8 mouse cellular contexts compared by ENCODE assay signal in genomic region chr17:75435599-75435998, GRCm38 (mm10). TPM values are rescaled to one million over a fixed set of nuclear protein-coding genes. Genes with fewer than 3 reads are reported as not detected.
DNase-seq lines count a peak whose midpoint lies in the region; ATAC-seq and TF ChIP-seq lines count a peak whose summit lies in the region.

Gene Rasgrp3, plus strand, starts transcription at chr17:75435896.

- H3K9ac ChIP-seq in hindbrain, embryonic 16.5 days (ENCODE audit: low read depth, low read length), result no peak within 1 kb of the TSS
- no peak within 1 kb of the TSS for H3K9ac ChIP-seq in hindbrain, embryonic 13.5 days
- H3K9ac ChIP-seq in heart, embryonic 14.5 days (ENCODE audit: low read length), result peak within 1 kb of the TSS; percentile 66
- no peak within 1 kb of the TSS for H3K9ac ChIP-seq in limb, embryonic 13.5 days
- H3K9ac ChIP-seq in stomach, embryonic 15.5 days, result no peak within 1 kb of the TSS

- no peaks in the 10 kb centered on the region for H3K9me3 ChIP-seq in hindbrain, embryonic 16.5 days (ENCODE audit: control insufficient read depth, low read length)
- no peaks in the 10 kb centered on the region for H3K9me3 ChIP-seq in hindbrain, embryonic 13.5 days
- no peaks in the 10 kb centered on the region for H3K9me3 ChIP-seq in heart, embryonic 14.5 days (ENCODE audit: control insufficient read depth, low read length)
- H3K9me3 ChIP-seq in limb, embryonic 13.5 days, result no peaks in the 10 kb centered on the region
- H3K9me3 ChIP-seq in stomach, embryonic 15.5 days, result no peaks in the 10 kb centered on the region

- H3K4me1 ChIP-seq in hindbrain, embryonic 16.5 days (ENCODE audit: control insufficient read depth, insufficient read depth, low read depth, low read length), result no peaks in the 10 kb centered on the region
- H3K4me1 ChIP-seq in hindbrain, embryonic 13.5 days (replicated peaks), result 0 out of 2 replicates have a peak, but pooled peaks cover 3% of the 10 kb centered on the region
- peaks cover 30% of the 10 kb centered on the region for H3K4me1 ChIP-seq in bone marrow macrophage, adult 2 months (ENCODE audit: control insufficient read depth, insufficient read depth, low read length)
- H3K4me1 ChIP-seq in heart, embryonic 14.5 days (ENCODE audit: control insufficient read depth in 2 of 2, insufficient read depth in 2 of 2, low read length in 2 of 2), result peaks cover 2 to 10% of the 10 kb centered on the region in 2 experiments; a peak in 2 of 4 replicates
- 0 out of 2 replicates have a peak, but pooled peaks cover 6% of the 10 kb centered on the region for H3K4me1 ChIP-seq in limb, embryonic 13.5 days
- no peaks in the 10 kb centered on the region for H3K4me1 ChIP-seq in stomach, embryonic 15.5 days

- 78% methylated on average over 6 of the region's 6 CpGs for WGBS in hindbrain, embryonic 16.5 days
- WGBS in hindbrain, embryonic 13.5 days, result 83% methylated on average over 6 of the region's 6 CpGs
- WGBS in heart, embryonic 14.5 days, result 36% methylated on average over 6 of the region's 6 CpGs
- 61% methylated on average over 6 of the region's 6 CpGs for WGBS in limb, embryonic 13.5 days
- WGBS in stomach, embryonic 15.5 days, result 60% methylated on average over 6 of the region's 6 CpGs

- TF ChIP-seq POLR2A in bone marrow macrophage, adult 2 months (IDR thresholded peaks at IDR 0.05; ENCODE audit: borderline replicate concordance, low read depth, low read length), result no peak

- no peaks in the 10 kb centered on the region for H3K27me3 ChIP-seq in hindbrain, embryonic 16.5 days (replicated peaks; ENCODE audit: control insufficient read depth, insufficient read depth, low read length)
- no peaks in the 10 kb centered on the region for H3K27me3 ChIP-seq in hindbrain, embryonic 13.5 days
- H3K27me3 ChIP-seq in heart, embryonic 14.5 days (ENCODE audit: control insufficient read depth, insufficient read depth, low read length), result no peaks in the 10 kb centered on the region
- H3K27me3 ChIP-seq in limb, embryonic 13.5 days, result no peaks in the 10 kb centered on the region
- no peaks in the 10 kb centered on the region for H3K27me3 ChIP-seq in stomach, embryonic 15.5 days (replicated peaks)

- H3K4me2 ChIP-seq in hindbrain, embryonic 16.5 days (ENCODE audit: low read length), result no peak within 1 kb of the TSS
- no peak within 1 kb of the TSS for H3K4me2 ChIP-seq in hindbrain, embryonic 13.5 days
- peak within 1 kb of the TSS; percentile 39 for H3K4me2 ChIP-seq in heart, embryonic 14.5 days (ENCODE audit: low read length)
- H3K4me2 ChIP-seq in limb, embryonic 13.5 days (replicated peaks), result no peak within 1 kb of the TSS
- H3K4me2 ChIP-seq in stomach, embryonic 15.5 days, result no peak within 1 kb of the TSS

- H3K36me3 ChIP-seq in hindbrain, embryonic 16.5 days (ENCODE audit: control insufficient read depth, insufficient read depth, low read length), result no peaks in the 10 kb centered on the region
- no peaks in the 10 kb centered on the region for H3K36me3 ChIP-seq in hindbrain, embryonic 13.5 days
- no peaks in the 10 kb centered on the region for H3K36me3 ChIP-seq in heart, embryonic 14.5 days (ENCODE audit: control insufficient read depth, insufficient read depth, low read length)
- H3K36me3 ChIP-seq in limb, embryonic 13.5 days, result no peaks in the 10 kb centered on the region
- H3K36me3 ChIP-seq in stomach, embryonic 15.5 days, result no peaks in the 10 kb centered on the region

- peak within 1 kb of the TSS; percentile 4; the same call in 1 of the 2 replicates for H3K4me3 ChIP-seq in hindbrain, embryonic 16.5 days (ENCODE audit: low read length)
- H3K4me3 ChIP-seq in hindbrain, embryonic 13.5 days, result no peak within 1 kb of the TSS; the same call in 1 of the 2 replicates
- H3K4me3 ChIP-seq in bone marrow macrophage, adult 2 months (ENCODE audit: insufficient read depth, low read length), result peak within 1 kb of the TSS; percentile 83
- peak within 1 kb of the TSS; percentile 34 to 38 for H3K4me3 ChIP-seq in heart, embryonic 14.5 days (ENCODE audit: control insufficient read depth in 1 of 2, insufficient read depth in 1 of 2, low read depth in 1 of 2, low read length in 2 of 2)
- no peak within 1 kb of the TSS for H3K4me3 ChIP-seq in limb, embryonic 13.5 days
- peak within 1 kb of the TSS; percentile 13; the same call in 1 of the 2 replicates for H3K4me3 ChIP-seq in stomach, embryonic 15.5 days (replicated peaks)

- no peak for DNase-seq in Muller cell, postnatal 12 days (ENCODE audit: inconsistent ontology term)
- no peak for DNase-seq in urinary bladder, postnatal 14 days (ENCODE audit: low spot score)

- no peak for ATAC-seq in hindbrain, embryonic 16.5 days
- no peak for ATAC-seq in hindbrain, embryonic 13.5 days (ENCODE audit: low FRiP score)
- ATAC-seq in heart, embryonic 14.5 days (ENCODE audit: insufficient number of reproducible peaks, insufficient read depth, low FRiP score, low read depth), result peak; percentile 75
- no peak for ATAC-seq in limb, embryonic 13.5 days (ENCODE audit: low FRiP score, low read depth)
- no peak for ATAC-seq in stomach, embryonic 15.5 days (ENCODE audit: insufficient read depth, low FRiP score, low read depth)

- no peak for TF ChIP-seq CTCF in bone marrow macrophage, adult 2 months (IDR thresholded peaks at IDR 0.05; ENCODE audit: low read depth, low read length)

- no peak within 1 kb of the TSS for H3K27ac ChIP-seq in hindbrain, embryonic 16.5 days (ENCODE audit: low read depth, low read length)
- no peak within 1 kb of the TSS for H3K27ac ChIP-seq in hindbrain, embryonic 13.5 days
- peak within 1 kb of the TSS; percentile 96 for H3K27ac ChIP-seq in bone marrow macrophage, adult 2 months (ENCODE audit: insufficient read depth, low read depth, low read length)
- peak within 1 kb of the TSS; percentile 54 to 82 for H3K27ac ChIP-seq in heart, embryonic 14.5 days (replicated peaks in 1 of 2; ENCODE audit: control insufficient read depth in 1 of 2, insufficient read depth in 1 of 2, low read depth in 2 of 2, low read length in 2 of 2)
- H3K27ac ChIP-seq in limb, embryonic 13.5 days, result no peak within 1 kb of the TSS
- no peak within 1 kb of the TSS; the same call in 1 of the 2 replicates for H3K27ac ChIP-seq in stomach, embryonic 15.5 days

RNA-seq across cellular contexts. Expression of gene Rasgrp3, which starts in this region (rescaled TPM):
- 6.6 and 7.0 TPM in 2 replicates for polyA plus RNA-seq in hindbrain, embryonic 16.5 days (2015; fragmentation: Nextera tagmentation; extraction: Ambion mirVana)
- 7.4 and 8.2 TPM in 2 replicates for polyA plus RNA-seq in hindbrain, embryonic 13.5 days (2015; fragmentation: Nextera tagmentation; extraction: Ambion mirVana)
- polyA plus RNA-seq in bone marrow macrophage, adult 2 months (2012; ENCODE audit: insufficient read depth, insufficient read length, missing spikeins), result 17.7 and 19.4 TPM in 2 replicates
- 24.3 and 25.1 TPM in 2 replicates for polyA plus RNA-seq in heart, embryonic 14.5 days (2014; fragmentation: Nextera tagmentation; extraction: Ambion mirVana)
- polyA plus RNA-seq in limb, embryonic 13.5 days (2015; fragmentation: Nextera tagmentation; extraction: Ambion mirVana), result 9.7 and 10.6 TPM in 2 replicates
- 15.2 and 17.7 TPM in 2 replicates for polyA plus RNA-seq in stomach, embryonic 15.5 days (2015; fragmentation: Nextera tagmentation; extraction: Ambion mirVana)

Comparison
In these comparisons a context has a peak if more than half of its experiments do, and no peak if none do; other contexts are left out.
1. H3K4me3 ChIP-seq: peak in hindbrain, embryonic 16.5 days (single experiment), bone marrow macrophage, adult 2 months (single experiment), heart, embryonic 14.5 days (2 of 2) and stomach, embryonic 15.5 days (single experiment); none in hindbrain, embryonic 13.5 days (single experiment) and limb, embryonic 13.5 days (single experiment).
2. H3K27ac ChIP-seq: peak in bone marrow macrophage, adult 2 months (single experiment) and heart, embryonic 14.5 days (2 of 2); none in hindbrain, embryonic 16.5 days (single experiment), hindbrain, embryonic 13.5 days (single experiment), limb, embryonic 13.5 days (single experiment) and stomach, embryonic 15.5 days (single experiment).